Comparison of ENCODE assay signal across 9 mouse cellular contexts in the genomic region with DNA sequence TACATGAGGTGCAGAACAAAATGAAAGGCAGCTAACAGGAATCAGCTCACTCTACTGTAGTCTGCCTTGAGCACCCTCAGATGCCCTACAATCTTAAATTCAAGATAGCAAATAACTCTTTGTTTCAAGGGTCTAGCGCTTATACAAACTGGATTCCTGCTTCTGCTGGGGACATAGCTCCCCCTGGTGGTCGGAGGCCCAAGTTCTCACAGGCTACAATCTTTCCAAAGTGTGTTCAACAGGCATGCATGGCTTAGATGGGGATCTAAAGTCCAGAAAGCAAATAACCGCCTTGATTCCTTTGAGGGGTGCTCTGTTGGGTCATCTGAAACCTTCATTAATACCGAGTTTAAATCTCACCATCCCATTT.
A peak's percentile ranks its signal among the peaks of the same experiment; 100 is the strongest.
DNase-seq lines count a peak whose midpoint lies in the region; ATAC-seq and TF ChIP-seq lines count a peak whose summit lies in the region.
"Had no signal": no experiment of that assay in that cellular context is flagged by ENCODE, and none has a peak within 500 bp of the region (broad histone marks: within the 10 kb centered on the region; RNA-seq: fewer than 3 reads in every experiment).

No protein-coding gene starts in this region.

- no peak for ATAC-seq in CD4-positive, CD25-positive, alpha-beta regulatory T cell, adult 4 months

- no peak for TF ChIP-seq POLR2A in testis, adult 2 months (IDR thresholded peaks at IDR 0.05; ENCODE audit: control insufficient read depth, low read depth, low read length)

- H3K4me1 ChIP-seq in testis, adult 2 months (ENCODE audit: control insufficient read depth, insufficient read depth, low read length): no peaks in the 10 kb centered on the region

- H3K27ac ChIP-seq in testis, adult 2 months (ENCODE audit: control insufficient read depth, insufficient read depth, low read depth, low read length): no peak overlapping the region
- H3K27ac ChIP-seq: limb, embryonic 12.5 days had no signal

- no peaks in the 10 kb centered on the region for H3K36me3 ChIP-seq in testis, adult 2 months (ENCODE audit: control insufficient read depth, insufficient read depth, low read length)
- H3K36me3 ChIP-seq: limb, embryonic 12.5 days had no signal

- no peak overlapping the region for H3K4me3 ChIP-seq in testis, adult 2 months (ENCODE audit: control insufficient read depth, low read depth, low read length)
- H3K4me3 ChIP-seq: limb, embryonic 12.5 days had no signal

- TF ChIP-seq CTCF in testis, adult 2 months (IDR thresholded peaks at IDR 0.05; ENCODE audit: control insufficient read depth, insufficient read depth, insufficient replicate concordance, low read depth, low read length): peak; percentile 71; the same call in 1 of the 2 replicates

- H3K27me3 ChIP-seq in testis, adult 2 months (ENCODE audit: control insufficient read depth, insufficient read depth, low read length): no peaks in the 10 kb centered on the region
- H3K27me3 ChIP-seq: limb, embryonic 12.5 days had no signal

- DNase-seq in CD4-positive, CD25-positive, alpha-beta regulatory T cell, adult 2 months (ENCODE audit: low read depth, low spot score): peak; percentile 43
- peak; percentile 56 for DNase-seq in 416B (ENCODE audit: low read depth)
- peak; percentile 80 for DNase-seq in brain, adult 2 months (ENCODE audit: low read depth, low spot score)
- DNase-seq in forelimb bud, embryonic 11.5 days (ENCODE audit: low read depth, low spot score): peak; percentile 80
- DNase-seq in large intestine, adult 2 months (ENCODE audit: low read depth, low spot score): peak; percentile 19
- DNase-seq in lung, postnatal 10 days: peak; percentile 80

- WGBS in large intestine, adult 2 months: 15% methylated on average over 4 of the region's 4 CpGs

Comparison
In these comparisons a context has a peak if more than half of its experiments do, and no peak if none do; other contexts are left out.
1. DNase-seq: peak in every context shown above with its lines; median percentile 80 in brain, adult 2 months; 80 in forelimb bud, embryonic 11.5 days; 80 in lung, postnatal 10 days; 56 in 416B; 43 in CD4-positive, CD25-positive, alpha-beta regulatory T cell, adult 2 months; 19 in large intestine, adult 2 months.